Mouse (Mus musculus) heart, adult 2 months (tissue): Measurements from ENCODE around the gene Uhrf1. TPM values are rescaled to one million over a fixed set of nuclear protein-coding genes. Genes with fewer than 3 reads are reported as not detected.

Experiments
- DNase-seq, 2 experiments: peaks; one replicate each; pipeline ENCODE4 v3.0.0; 2021
- H3K27ac ChIP-seq: fragments of 200-600 bp; 2 replicates; pipeline ENCODE4 v1.8.1; 2022
- H3K27me3 ChIP-seq: fragments of 200-500 bp; 2 replicates; pipeline ENCODE4 v1.6.1; 2012; ENCODE audit warnings: mild to moderate bottlenecking, low read length, inconsistent platforms, mixed read lengths; ENCODE audit not compliant: control insufficient read depth, insufficient read depth
- H3K36me3 ChIP-seq: fragments of 200-500 bp; 2 replicates; pipeline ENCODE4 v1.6.1; 2012; ENCODE audit warnings: low read length, inconsistent platforms; ENCODE audit not compliant: control insufficient read depth, insufficient read depth
- H3K4me1 ChIP-seq: fragments of 200-500 bp; 2 replicates; pipeline ENCODE4 v1.6.1; 2011; ENCODE audit warnings: low read length; ENCODE audit not compliant: control insufficient read depth, insufficient read depth
- H3K4me3 ChIP-seq: fragments of 200-600 bp; 2 replicates; pipeline ENCODE4 v1.8.1; 2022
- H3K79me2 ChIP-seq: fragments of 200-500 bp; replicated peaks from 2 replicates; pipeline ENCODE4 v1.6.1; 2012; ENCODE audit warnings: mild to moderate bottlenecking, inconsistent platforms, low read length, moderate library complexity, mixed read lengths; ENCODE audit not compliant: control insufficient read depth, insufficient read depth
- H3K9ac ChIP-seq: fragments of 200-500 bp; 2 replicates; pipeline ENCODE4 v1.6.1; 2012; ENCODE audit warnings: low read depth, mild to moderate bottlenecking, control low read depth, inconsistent platforms, low read length, mixed read lengths
- CTCF ChIP-seq: fragments of 200-600 bp; IDR thresholded peaks from 2 replicates; pipeline ENCODE4 v1.8.1; 2022; ENCODE audit warnings: antibody characterized with exemption, mild to moderate bottlenecking, moderate library complexity
- EP300 ChIP-seq: fragments of 200-500 bp; IDR thresholded peaks from 2 replicates; pipeline ENCODE4 v1.6.1; 2011; ENCODE audit warnings: low read depth, low read length, control low read depth; ENCODE audit not compliant: insufficient read depth
- POLR2A ChIP-seq: fragments of 200-500 bp; IDR thresholded peaks from 2 replicates; pipeline ENCODE4 v1.6.1; 2011; ENCODE audit warnings: mild to moderate bottlenecking, low read depth, low read length, control low read depth; ENCODE audit not compliant: insufficient read depth
- WGBS: fragments of 180-500 bp; shearing (Covaris S2); methylation state at CpG from one replicate; pipeline ENCODE4 v1.1.7; 2018; 5-methylcytosine and 5-hydroxymethylcytosine counted together
- intact Hi-C: fragments of 180-260 bp; cut with DNase I; formaldehyde crosslinking; loops from one replicate; pipeline ENCODE4 v1.15.1; 2025
- polyA plus RNA-seq: library from polyadenylated mRNA; depleted of rRNA; stranded (reverse); fragments of >200 nt; gene quantifications from 2 replicates; pipeline ENCODE4 v1.2.3, GENCODE M21; 2012
- total RNA-seq, 2 experiments: library from RNA; stranded (reverse); gene quantifications; 2 replicates each; pipeline ENCODE4 v1.2.3; 2021

Uhrf1 gene
- total and polyA plus RNA-seq, 3 experiments = 1.2 to 2.4 (median 2.0) TPM

- no peak overlapping the region for H3K27ac ChIP-seq
- H3K27me3 ChIP-seq = no peaks in the 10 kb centered on the region
- no peak for TF ChIP-seq EP300
- peak; percentile 46 for TF ChIP-seq CTCF
- no peak overlapping the region for H3K4me3 ChIP-seq
- no peaks in the 10 kb centered on the region for H3K36me3 ChIP-seq
- DNase-seq = no peak
- 56% methylated on average over 8 of the region's 8 CpGs for WGBS
- H3K9ac ChIP-seq = no peak overlapping the region
- peaks cover 11% of the 10 kb centered on the region for H3K79me2 ChIP-seq
- intact Hi-C loops = no loop called here
- H3K4me1 ChIP-seq = peaks cover 18% of the 10 kb centered on the region
These were observed 29.9 kb downstream of the Uhrf1 start for GRCm38 (mm10) chr17:56332987-56333386.

GRCm38 (mm10) chr17:56337190-56337589 lies 34.1 kb downstream of the Uhrf1 start:
- H3K9ac ChIP-seq = no peak overlapping the region

GRCm38 (mm10) chr17:56337791-56338190 lies 34.7 kb downstream of the Uhrf1 start:
- intact Hi-C loops = no loop called here
- no peak overlapping the region for H3K4me3 ChIP-seq
- DNase-seq = no peak
- peaks cover 18% of the 10 kb centered on the region for H3K4me1 ChIP-seq
- H3K79me2 ChIP-seq = peaks cover 6% of the 10 kb centered on the region
- TF ChIP-seq EP300 = no peak
- TF ChIP-seq POLR2A = no peak
- TF ChIP-seq CTCF = no peak
- no peak overlapping the region for H3K27ac ChIP-seq
- H3K27me3 ChIP-seq = no peaks in the 10 kb centered on the region
- no peak overlapping the region for H3K9ac ChIP-seq
- 66% methylated on average over 6 of the region's 6 CpGs for WGBS
- H3K36me3 ChIP-seq = no peaks in the 10 kb centered on the region

More at GRCm38 (mm10) chr17:56337190-56337589, 34.1 kb downstream of the Uhrf1 start:
- H3K4me1 ChIP-seq = peaks cover 18% of the 10 kb centered on the region
- 8% methylated on average over 4 of the region's 4 CpGs for WGBS
- DNase-seq = peak; percentile 60 to 72
- no peak overlapping the region for H3K4me3 ChIP-seq
- H3K27ac ChIP-seq = 0 out of 2 replicates have a peak overlapping the region, but pooled peaks have one; percentile 34
- TF ChIP-seq CTCF (peak; percentile 81), POLR2A (no peak)
- H3K79me2 ChIP-seq = peaks cover 7% of the 10 kb centered on the region
- intact Hi-C loops = no loop called here
- H3K36me3 ChIP-seq = no peaks in the 10 kb centered on the region
- H3K27me3 ChIP-seq = no peaks in the 10 kb centered on the region

GRCm38 (mm10) chr17:56338909-56339308 lies 35.8 kb downstream of the Uhrf1 start:
- intact Hi-C loops = no loop called here
- H3K4me1 ChIP-seq = peaks cover 18% of the 10 kb centered on the region
- H3K9ac ChIP-seq = no peak overlapping the region
- peaks cover 8% of the 10 kb centered on the region for H3K79me2 ChIP-seq
- WGBS = 80% methylated on average over 4 of the region's 4 CpGs
- TF ChIP-seq CTCF (peak; percentile 65), POLR2A (no peak), EP300 (no peak)
- DNase-seq = peak; percentile 40 to 51
- no peaks in the 10 kb centered on the region for H3K36me3 ChIP-seq
- no peak overlapping the region for H3K27ac ChIP-seq
- no peaks in the 10 kb centered on the region for H3K27me3 ChIP-seq
- no peak overlapping the region for H3K4me3 ChIP-seq

- Histone ChIP-seq H3K27me3 (no peaks in the 10 kb centered on the region), H3K36me3 (no peaks in the 10 kb centered on the region), H3K4me3 (no peak overlapping the region), H3K4me1 (peaks cover 18% of the 10 kb centered on the region), H3K9ac (no peak overlapping the region), H3K79me2 (peaks cover 9% of the 10 kb centered on the region), H3K27ac (no peak overlapping the region; the same call in 1 of the 2 replicates)
- intact Hi-C loops = no loop called here
- no peak for TF ChIP-seq POLR2A
- TF ChIP-seq EP300 = no peak
- no peak for TF ChIP-seq CTCF
- DNase-seq = no peak
These were observed 37.6 kb downstream of the Uhrf1 start for GRCm38 (mm10) chr17:56340717-56341116.

- peaks cover 8% of the 10 kb centered on the region for H3K4me1 ChIP-seq
- no peak overlapping the region for H3K9ac ChIP-seq
- peaks cover 7% of the 10 kb centered on the region for H3K79me2 ChIP-seq
- WGBS = 62% methylated on average over 3 of the region's 3 CpGs
- no peaks in the 10 kb centered on the region for H3K27me3 ChIP-seq
- H3K36me3 ChIP-seq = no peaks in the 10 kb centered on the region
- H3K27ac ChIP-seq = no peak overlapping the region
- H3K4me3 ChIP-seq = no peak overlapping the region
- no peak for TF ChIP-seq CTCF
- intact Hi-C loops = no loop called here
- no peak for DNase-seq
These were observed 40.3 kb downstream of the Uhrf1 start for GRCm38 (mm10) chr17:56343466-56343865.

GRCm38 (mm10) chr17:56345364-56345763 lies 42.2 kb downstream of the Uhrf1 start:
- TF ChIP-seq EP300 (no peak), CTCF (no peak), POLR2A (no peak)
- 62% methylated on average over 2 of the region's 2 CpGs for WGBS
- intact Hi-C loops = no loop called here

More at GRCm38 (mm10) chr17:56345364-56345763, 42.2 kb downstream of the Uhrf1 start:
- H3K4me3 ChIP-seq = no peak overlapping the region
- H3K36me3 ChIP-seq = no peaks in the 10 kb centered on the region
- H3K4me1 ChIP-seq = peaks cover 6% of the 10 kb centered on the region
- no peaks in the 10 kb centered on the region for H3K27me3 ChIP-seq
- no peak overlapping the region for H3K9ac ChIP-seq
- H3K27ac ChIP-seq = no peak overlapping the region
- no peak for DNase-seq
- H3K79me2 ChIP-seq = peaks cover 4% of the 10 kb centered on the region
